Mouse (Mus musculus) CH12.LX (cell line): ENCODE measurements around the gene Upp2. TPM values are rescaled to one million over a fixed set of nuclear protein-coding genes. Genes with fewer than 3 reads are reported as not detected.

Experiments
- DNase-seq: peaks from one replicate; pipeline ENCODE4 v3.0.0-alpha.2; 2013; ENCODE audit errors: extremely low read depth
- H3K27ac ChIP-seq: 2 replicates; pipeline ENCODE4 v1.5.1; 2012; ENCODE audit warnings: low read depth, mild to moderate bottlenecking, control low read depth, moderate library complexity; ENCODE audit not compliant: insufficient read depth
- H3K27me3 ChIP-seq: replicated peaks from 2 replicates; pipeline ENCODE3; 2012; ENCODE audit warnings: inconsistent platforms
- H3K36me3 ChIP-seq, 2 experiments: replicated peaks in 1 of 2; 2 replicates each; pipeline versions ENCODE3 to v1.6.1; 2012; ENCODE audit warnings: inconsistent platforms in 1 of 2, low read length in 1 of 2, mild to moderate bottlenecking in 1 of 2, mixed read lengths in 1 of 2, moderate library complexity in 1 of 2; ENCODE audit not compliant: control insufficient read depth in 1 of 2, insufficient read depth in 1 of 2
- H3K4me1 ChIP-seq, 2 experiments: 2 replicates each; pipeline ENCODE4 v1.6.1; 2012; ENCODE audit warnings: inconsistent platforms in 1 of 2, moderate library complexity in 1 of 2; ENCODE audit not compliant: insufficient read depth in 2 of 2, control insufficient read depth in 1 of 2
- H3K4me2 ChIP-seq: 2 replicates; pipeline ENCODE4 v1.6.1; 2012; ENCODE audit warnings: low read depth, mild to moderate bottlenecking, control low read depth; ENCODE audit not compliant: poor library complexity, insufficient read depth, severe bottlenecking
- H3K4me3 ChIP-seq, 3 experiments: fragments of 150-350 bp in 1 of 3; sonication (generic) in 1 of 3; replicated peaks in 1 of 3; 2 replicates each; pipeline versions ENCODE3 to v1.5.1; 2011 to 2012; ENCODE audit warnings: low read depth in 2 of 3, low read length in 2 of 3, mild to moderate bottlenecking in 2 of 3, moderate library complexity in 2 of 3, control low read depth in 1 of 3, improper control_type of control experiment in 1 of 3, inconsistent platforms in 1 of 3, mixed read lengths in 1 of 3; ENCODE audit not compliant: poor library complexity in 1 of 3
- H3K79me2 ChIP-seq: replicated peaks from 2 replicates; pipeline ENCODE4 v1.6.1; 2012; ENCODE audit warnings: mild to moderate bottlenecking, moderate library complexity; ENCODE audit not compliant: control insufficient read depth, poor library complexity, insufficient read depth, severe bottlenecking; ENCODE audit errors: extremely low read depth
- H3K9ac ChIP-seq: 2 replicates; pipeline ENCODE4 v1.6.1; 2012; ENCODE audit warnings: low read depth, mild to moderate bottlenecking, control low read depth, moderate library complexity; ENCODE audit not compliant: insufficient read depth
- H3K9me3 ChIP-seq: replicated peaks from 2 replicates; pipeline ENCODE3; 2012; ENCODE audit warnings: low read length, inconsistent platforms, mixed read lengths
- BHLHE40 ChIP-seq: IDR thresholded peaks from 2 replicates; pipeline ENCODE4 v1.6.1; 2011; ENCODE audit warnings: mild to moderate bottlenecking, low read depth, low read length, improper control_type of control experiment
- CHD1 ChIP-seq: IDR thresholded peaks from 2 replicates; pipeline ENCODE4 v1.6.1; 2012; ENCODE audit warnings: low read depth, low read length, improper control_type of control experiment, inconsistent platforms
- CHD2 ChIP-seq: IDR thresholded peaks from 2 replicates; pipeline ENCODE4 v1.6.1; 2011; ENCODE audit warnings: low read length, improper control_type of control experiment
- E2F4 ChIP-seq: IDR thresholded peaks from 2 replicates; pipeline ENCODE4 v1.6.1; 2011; ENCODE audit warnings: low read depth, low read length, improper control_type of control experiment; ENCODE audit not compliant: insufficient replicate concordance
- ETS1 ChIP-seq: conservative IDR thresholded peaks from 2 replicates; pipeline ENCODE4 v1.6.1; 2012; ENCODE audit warnings: low read depth, mild to moderate bottlenecking, inconsistent platforms, low read length, improper control_type of control experiment, moderate library complexity
- KAT2A ChIP-seq: IDR thresholded peaks from 2 replicates; pipeline ENCODE4 v1.6.1; 2012; ENCODE audit warnings: low read length, improper control_type of control experiment, inconsistent platforms; ENCODE audit not compliant: insufficient replicate concordance
- MAFK ChIP-seq: IDR thresholded peaks from 2 replicates; pipeline ENCODE4 v1.6.1; 2011; ENCODE audit warnings: low read length, improper control_type of control experiment; ENCODE audit not compliant: insufficient replicate concordance
- MAX ChIP-seq: IDR thresholded peaks from 2 replicates; pipeline ENCODE4 v1.6.1; 2011; ENCODE audit warnings: low read length, improper control_type of control experiment
- MEF2A ChIP-seq: IDR thresholded peaks from 2 replicates; pipeline ENCODE4 v1.6.1; 2014; ENCODE audit warnings: low read depth, mild to moderate bottlenecking, inconsistent platforms, low read length, improper control_type of control experiment, borderline replicate concordance
- MXI1 ChIP-seq: IDR thresholded peaks from 2 replicates; pipeline ENCODE4 v1.6.1; 2011; ENCODE audit warnings: mild to moderate bottlenecking, low read depth, low read length, improper control_type of control experiment
- MYC ChIP-seq: IDR thresholded peaks from 2 replicates; pipeline ENCODE4 v1.6.1; 2011; ENCODE audit warnings: low read depth, mild to moderate bottlenecking, improper control_type of control experiment, low read length
- NELFE ChIP-seq: IDR thresholded peaks from 2 replicates; pipeline ENCODE4 v1.6.1; 2011; ENCODE audit warnings: low read depth, low read length, improper control_type of control experiment
- NRF1 ChIP-seq: IDR thresholded peaks from 2 replicates; pipeline ENCODE4 v1.6.1; 2014; ENCODE audit warnings: low read depth, mild to moderate bottlenecking, inconsistent platforms, low read length, improper control_type of control experiment, moderate library complexity
- PAX5 ChIP-seq: IDR thresholded peaks from 2 replicates; pipeline ENCODE4 v1.6.1; 2012; ENCODE audit warnings: low read length, inconsistent platforms, mixed read lengths
- POLR2AphosphoS2 ChIP-seq: IDR thresholded peaks from 2 replicates; pipeline ENCODE4 v1.6.1; 2011; ENCODE audit warnings: low read depth, low read length, improper control_type of control experiment
- RCOR1 ChIP-seq: conservative IDR thresholded peaks from 2 replicates; pipeline ENCODE4 v1.6.1; 2012; ENCODE audit warnings: low read depth, mild to moderate bottlenecking, inconsistent platforms, low read length, improper control_type of control experiment
- SIN3A ChIP-seq: IDR thresholded peaks from 2 replicates; pipeline ENCODE4 v1.6.1; 2012; ENCODE audit warnings: low read length, improper control_type of control experiment, inconsistent platforms
- TCF12 ChIP-seq: IDR thresholded peaks from 2 replicates; pipeline ENCODE4 v1.6.1; 2014; ENCODE audit warnings: low read depth, mild to moderate bottlenecking, inconsistent platforms, low read length, improper control_type of control experiment
- UBTF ChIP-seq: IDR thresholded peaks from 2 replicates; pipeline ENCODE4 v1.6.1; 2012; ENCODE audit warnings: low read depth, mild to moderate bottlenecking, inconsistent platforms, low read length, improper control_type of control experiment, moderate library complexity
- USF2 ChIP-seq: conservative IDR thresholded peaks from 2 replicates; pipeline ENCODE4 v1.6.1; 2011; ENCODE audit warnings: low read depth, low read length, improper control_type of control experiment
- ZC3H11A ChIP-seq: IDR thresholded peaks from 2 replicates; pipeline ENCODE4 v1.6.1; 2012; ENCODE audit warnings: low read depth, mild to moderate bottlenecking, inconsistent platforms, low read length, improper control_type of control experiment
- ZKSCAN1 ChIP-seq: IDR thresholded peaks from 2 replicates; pipeline ENCODE4 v1.6.1; 2012; ENCODE audit warnings: low read depth, inconsistent platforms, low read length, improper control_type of control experiment, borderline replicate concordance
- ZNF384 ChIP-seq: IDR thresholded peaks from 2 replicates; pipeline ENCODE4 v1.6.1; 2012; ENCODE audit warnings: low read depth, low read length, improper control_type of control experiment, inconsistent platforms
- dilution Hi-C: fragments of 300-500 bp; cut with MboI; formaldehyde crosslinking; loops from 2 replicates; pipeline ENCODE4 v1.14.3; 2020; ENCODE audit warnings: low sequenced_read_pairs; ENCODE audit not compliant: extremely low pct_unique_long_range_greater_than_20kb, extremely low pct_ligation_motif_present
- in situ Hi-C: fragments of 300-500 bp; cut with MboI; formaldehyde crosslinking; loops from 3 replicates; pipeline ENCODE4 v1.14.3; 2019; ENCODE audit warnings: low sequenced_read_pairs, low pct_ligation_motif_present, low pct_unique_long_range_greater_than_20kb, mixed read lengths
- polyA plus RNA-seq: library from polyadenylated mRNA; unstranded; fragments of >175 nt; gene quantifications from 2 replicates; pipeline ENCODE4 v1.2.1, GENCODE M21; 2012; ENCODE audit warnings: low read depth; ENCODE audit not compliant: insufficient read length
- total RNA-seq, 2 experiments: library from RNA; depleted of rRNA; stranded (reverse); fragments of 300-350 nt in 1 of 2; fragments of >200 nt in 1 of 2; gene quantifications; 2 replicates each; pipeline ENCODE4 v1.2.3; 2012 to 2014

The Upp2 gene
- total and polyA plus RNA-seq, 3 experiments, result not detected

- Histone ChIP-seq H3K79me2 (no peaks in the 10 kb centered on the region), H3K4me2 (no peak overlapping the region), H3K4me3 (no peak overlapping the region), H3K36me3 (no peaks in the 10 kb centered on the region), H3K27ac (no peak overlapping the region), H3K27me3 (no peaks in the 10 kb centered on the region), H3K9me3 (peaks cover 27% of the 10 kb centered on the region), H3K4me1 (0 out of 4 replicates have a peak, but pooled peaks cover 0 to under 1% of the 10 kb centered on the region in 2 experiments), H3K9ac (no peak overlapping the region)
- dilution Hi-C loops, result no loop called here
- DNase-seq, result no peak
- TF ChIP-seq MEF2A, result no peak
- no peak for TF ChIP-seq KAT2A
- TF ChIP-seq CHD1, result no peak
- TF ChIP-seq ETS1, result no peak
- TF ChIP-seq MXI1, result no peak
- no peak for TF ChIP-seq E2F4
- TF ChIP-seq SIN3A, result no peak
- no peak for TF ChIP-seq USF2
- TF ChIP-seq ZC3H11A, result no peak
- no peak for TF ChIP-seq ZKSCAN1
- no peak for TF ChIP-seq MAFK
- in situ Hi-C loops, result loop anchor here (25.0 kb wide), 1 partner anchor 635 kb away; no protein-coding TSS in a partner anchor
Measured at GRCm38 (mm10) chr2:58672520-58672919, 105.4 kb downstream of the Upp2 start.

GRCm38 (mm10) chr2:58679968-58680367 is 112.9 kb downstream of the Upp2 start:
- H3K4me3 ChIP-seq, result no peak overlapping the region

More at GRCm38 (mm10) chr2:58679968-58680367, 112.9 kb downstream of the Upp2 start:
- no peak for TF ChIP-seq UBTF
- TF ChIP-seq RCOR1, result no peak
- no peak for TF ChIP-seq ZNF384
- TF ChIP-seq NELFE, result no peak
- TF ChIP-seq TCF12, result no peak
- TF ChIP-seq NRF1, result no peak
- TF ChIP-seq MEF2A, result no peak
- no peak for TF ChIP-seq CHD2
- TF ChIP-seq CHD1, result no peak
- no peak for TF ChIP-seq PAX5
- TF ChIP-seq MYC, result no peak
- no peak for TF ChIP-seq POLR2AphosphoS2
- TF ChIP-seq MAX, result no peak
- TF ChIP-seq BHLHE40, result no peak
- TF ChIP-seq USF2, result no peak
- TF ChIP-seq MXI1, result no peak
- dilution Hi-C loops (no loop called here), in situ Hi-C loops (no loop called here)
- H3K79me2 ChIP-seq, result no peaks in the 10 kb centered on the region
- H3K27me3 ChIP-seq, result no peaks in the 10 kb centered on the region
- peaks cover 28% of the 10 kb centered on the region for H3K9me3 ChIP-seq
- no peaks in the 10 kb centered on the region for H3K4me1 ChIP-seq
- H3K9ac ChIP-seq, result no peak overlapping the region
- H3K36me3 ChIP-seq, result no peaks in the 10 kb centered on the region
- H3K27ac ChIP-seq, result no peak overlapping the region
- no peak overlapping the region for H3K4me2 ChIP-seq
- DNase-seq, result no peak
